Mouse (Mus musculus) layer of hippocampus, postnatal 25 days (tissue): ENCODE data around the gene Plcd1. TPM values are rescaled to one million over a fixed set of nuclear protein-coding genes. Genes with fewer than 3 reads are reported as not detected.
A peak's percentile ranks its signal among the peaks of the same experiment; 100 is the strongest.

ENCODE experiments used
- DNase-seq, 2 experiments: peaks; one replicate each; pipeline ENCODE4 v3.0.0; 2022; ENCODE audit warnings: mixed read lengths in 2 of 2, low spot score in 1 of 2; ENCODE audit errors: extremely low spot score in 1 of 2
- total RNA-seq, 2 experiments: library from RNA; stranded (reverse); gene quantifications; 2 replicates each; pipeline ENCODE4 v1.2.3; 2021

Plcd1 gene
- total RNA-seq, 2 experiments from 2014 or later = 7.8 to 11.4 TPM

DNA sequence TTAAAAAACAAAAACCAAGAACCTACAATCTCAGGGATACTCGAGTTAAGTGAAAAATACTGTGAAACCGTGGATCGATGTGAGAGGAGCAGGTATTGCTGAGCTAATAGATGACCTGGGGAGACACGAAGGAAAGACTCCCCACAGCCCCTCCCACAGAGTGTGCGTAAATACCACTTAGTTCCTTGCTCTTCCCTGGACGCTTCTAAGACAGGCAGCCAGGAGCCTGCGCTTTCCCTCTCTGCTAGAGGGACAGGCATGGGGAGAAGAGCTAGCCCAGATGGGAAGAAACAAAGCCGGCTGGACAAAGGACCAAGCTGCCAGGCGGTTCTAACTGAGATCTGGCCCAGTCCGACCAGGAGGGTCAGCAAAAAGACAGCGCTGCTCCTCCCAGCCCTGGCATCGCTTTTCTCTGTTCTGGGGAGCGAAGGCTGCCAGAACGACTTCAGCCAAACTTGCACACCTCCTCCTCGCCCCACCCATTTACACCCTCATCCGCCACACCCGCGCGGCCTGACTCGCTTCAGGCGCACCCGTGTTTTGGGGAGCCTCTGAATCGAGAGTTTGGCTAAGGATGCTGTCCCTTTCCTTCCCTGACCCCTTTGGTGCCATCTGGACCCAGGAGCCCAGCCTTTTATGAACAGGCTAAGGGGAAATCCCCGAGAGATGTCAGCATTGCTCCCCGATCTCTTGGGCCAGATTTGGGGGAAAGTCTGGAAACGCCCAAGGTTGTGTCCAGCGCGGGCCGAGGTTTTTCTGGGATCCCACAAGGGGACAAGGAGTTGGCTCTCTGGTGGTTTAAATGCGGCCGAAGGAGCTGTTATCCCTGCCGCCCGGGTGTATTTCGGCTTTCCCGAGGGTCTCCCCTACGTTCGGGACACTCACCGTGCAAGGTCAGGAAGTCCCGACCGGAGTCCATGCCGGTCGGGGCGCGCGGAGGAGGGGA lies 556 bp downstream of the Plcd1 start:
- DNase-seq = no peak

DNA sequence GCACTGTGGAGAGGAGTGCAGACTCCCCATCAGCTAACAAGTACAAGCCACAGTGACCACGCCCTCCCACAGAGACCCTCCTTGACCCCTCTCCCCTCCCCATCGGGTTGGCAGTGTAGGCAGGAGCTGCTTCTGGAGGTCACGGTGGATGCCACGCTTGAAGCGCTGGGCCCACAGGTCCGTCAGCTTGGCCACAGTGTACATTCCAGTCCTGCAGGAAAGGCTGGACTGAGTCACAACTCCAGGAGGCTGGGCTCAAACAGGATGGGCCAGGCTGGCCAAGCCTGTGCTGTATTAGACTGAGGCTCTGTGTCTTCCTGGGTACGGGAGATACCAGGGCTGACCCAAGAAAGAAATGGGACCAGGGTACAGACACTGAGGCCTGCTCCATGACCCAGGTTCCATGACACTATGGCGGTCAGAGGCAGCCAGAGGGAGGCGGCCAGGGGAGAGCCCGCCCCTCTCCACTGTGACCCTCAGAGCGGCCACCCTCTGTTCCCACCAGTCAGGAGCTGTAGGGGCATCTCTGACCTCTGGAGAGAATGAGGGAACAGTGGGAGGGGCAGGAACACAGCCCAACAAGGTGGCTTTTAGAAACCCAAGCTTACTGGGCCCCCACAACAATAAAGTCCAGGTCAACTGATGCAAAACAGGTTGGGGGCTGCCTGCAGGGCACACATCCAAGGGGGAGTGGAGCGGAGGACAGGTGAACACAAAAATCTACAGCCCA lies 1.6 kb downstream of the Plcd1 start:
- no peak for DNase-seq

DNA sequence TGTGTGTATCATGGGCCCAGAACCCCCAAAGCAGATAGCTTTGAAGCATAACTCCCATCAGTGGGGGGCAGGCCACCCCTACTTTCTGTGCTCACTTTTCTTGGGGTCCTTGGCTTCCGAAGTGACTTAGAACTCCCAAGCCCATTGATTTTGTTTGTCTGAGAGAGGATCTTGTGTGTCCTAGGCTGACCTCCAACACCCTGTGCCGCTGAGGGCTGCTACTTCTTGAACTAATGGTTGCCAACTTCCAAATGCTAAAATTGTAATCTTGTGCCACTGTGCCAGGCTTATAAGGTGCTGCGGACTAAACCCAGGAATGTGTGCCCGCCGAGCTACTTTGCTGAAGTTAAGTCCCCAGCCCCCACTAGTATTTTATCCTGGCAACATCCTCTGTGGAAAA lies 2.8 kb downstream of the Plcd1 start:
- no peak for DNase-seq

DNA sequence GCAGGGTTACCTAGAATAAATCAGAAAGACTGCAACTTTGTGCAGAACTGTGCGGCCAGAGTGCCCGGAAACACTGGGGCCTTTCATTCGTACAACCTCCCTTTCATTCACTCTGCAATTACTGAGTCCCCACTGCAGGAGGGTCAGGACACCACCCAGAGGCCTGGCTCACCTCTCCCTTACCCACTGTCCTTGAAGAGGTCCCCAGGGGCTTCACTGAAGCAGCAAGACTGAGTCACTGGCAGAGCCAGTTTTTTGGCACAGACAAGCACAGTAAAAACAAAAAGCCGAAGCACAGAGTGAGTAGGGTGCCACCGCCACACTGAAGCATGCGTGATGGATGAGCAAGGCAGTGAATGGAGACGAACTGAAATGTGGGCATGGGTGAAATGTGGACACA lies 3.9 kb downstream of the Plcd1 start:
- no peak for DNase-seq

DNA sequence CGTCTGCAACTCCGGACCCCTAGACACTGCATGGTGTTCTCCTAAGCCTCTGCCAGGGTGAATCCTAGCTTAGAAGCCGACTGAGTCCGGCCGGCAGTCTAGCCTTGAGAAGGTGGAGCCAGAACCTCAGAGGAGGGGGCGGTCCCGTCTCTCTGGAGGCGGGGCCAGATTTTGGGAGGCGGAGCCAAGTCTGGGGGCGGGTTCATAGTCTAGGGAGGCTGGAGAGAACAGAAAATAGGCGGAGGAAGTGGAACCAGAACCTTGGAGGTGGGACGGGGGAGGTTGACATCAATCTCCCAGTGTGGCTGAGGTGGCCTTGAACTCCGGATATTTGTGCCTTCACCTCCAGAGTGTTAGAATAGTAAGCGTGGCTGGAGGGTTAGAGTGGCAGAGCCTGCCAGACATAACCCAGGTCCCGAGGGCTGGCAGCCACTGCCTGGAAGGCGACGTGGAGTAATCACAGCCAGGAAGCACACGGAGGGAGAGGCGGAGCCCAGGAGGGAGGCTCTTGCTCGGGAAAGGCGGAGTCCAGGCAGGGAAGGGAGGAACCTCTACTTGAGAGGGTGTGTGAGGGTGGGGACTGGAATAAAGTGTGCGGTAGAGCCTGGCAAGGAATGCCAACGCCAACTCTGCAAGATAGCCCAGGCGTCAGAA lies 5.0 kb downstream of the Plcd1 start:
- DNase-seq = peak; percentile 47 to 61

DNA sequence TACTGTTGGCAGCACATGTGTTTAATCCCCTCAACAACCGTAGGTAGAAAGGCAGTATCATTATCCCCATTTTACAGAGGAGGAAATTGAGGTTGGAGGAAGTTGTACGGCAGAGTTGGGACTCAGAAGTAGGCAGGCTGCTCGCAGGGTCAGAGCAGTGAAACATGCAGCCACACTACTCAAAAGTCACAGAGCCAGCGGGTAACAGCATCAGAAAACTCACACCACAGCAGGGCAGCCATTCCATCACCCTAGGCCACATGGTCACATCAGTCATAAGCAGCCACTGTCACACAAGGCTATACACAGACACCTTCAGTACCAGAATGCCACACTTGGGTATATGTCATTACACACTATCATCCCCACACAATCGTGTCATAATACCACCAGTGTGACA lies 6.0 kb downstream of the Plcd1 start:
- no peak for DNase-seq

DNA sequence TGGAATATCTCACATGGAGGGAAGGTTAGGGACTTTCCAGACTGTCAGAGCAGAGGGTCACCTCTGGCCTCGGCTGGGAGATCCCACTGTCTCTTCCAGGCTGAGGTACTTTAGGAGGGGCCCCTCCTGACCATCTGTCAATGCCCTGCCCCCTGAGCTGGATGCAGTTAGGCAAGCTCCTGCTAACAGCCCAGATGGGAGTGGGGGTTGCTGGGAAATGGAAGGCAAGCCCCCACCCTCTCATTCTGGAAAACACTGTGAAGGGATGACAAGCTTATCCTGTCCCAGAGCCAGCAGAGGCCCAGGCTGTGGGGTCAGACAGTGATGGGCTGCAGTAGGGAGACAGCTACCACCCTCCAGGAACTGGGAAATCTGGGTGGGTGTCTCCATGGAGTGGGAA lies 6.9 kb downstream of the Plcd1 start:
- DNase-seq = no peak

DNA sequence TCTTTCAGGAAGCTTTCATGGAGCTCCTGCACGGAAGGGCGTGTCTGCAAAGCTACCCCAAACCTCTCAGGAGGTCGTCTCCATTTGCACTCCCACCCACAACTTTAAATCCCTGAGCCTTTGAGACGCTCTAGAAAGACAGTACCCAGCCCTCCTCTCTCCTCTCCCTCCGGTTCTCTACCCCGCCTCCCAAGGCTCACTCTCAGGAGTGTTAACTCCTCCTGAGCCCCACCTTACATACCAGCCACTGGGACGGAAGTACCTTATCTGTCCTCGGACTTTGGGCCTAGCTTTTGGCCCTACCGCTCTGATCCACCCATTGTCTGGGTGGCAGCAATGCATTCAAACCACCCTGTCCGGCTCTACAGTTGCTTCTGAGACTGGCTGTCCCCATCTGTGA lies 9.3 kb downstream of the Plcd1 start:
- DNase-seq = no peak

DNA sequence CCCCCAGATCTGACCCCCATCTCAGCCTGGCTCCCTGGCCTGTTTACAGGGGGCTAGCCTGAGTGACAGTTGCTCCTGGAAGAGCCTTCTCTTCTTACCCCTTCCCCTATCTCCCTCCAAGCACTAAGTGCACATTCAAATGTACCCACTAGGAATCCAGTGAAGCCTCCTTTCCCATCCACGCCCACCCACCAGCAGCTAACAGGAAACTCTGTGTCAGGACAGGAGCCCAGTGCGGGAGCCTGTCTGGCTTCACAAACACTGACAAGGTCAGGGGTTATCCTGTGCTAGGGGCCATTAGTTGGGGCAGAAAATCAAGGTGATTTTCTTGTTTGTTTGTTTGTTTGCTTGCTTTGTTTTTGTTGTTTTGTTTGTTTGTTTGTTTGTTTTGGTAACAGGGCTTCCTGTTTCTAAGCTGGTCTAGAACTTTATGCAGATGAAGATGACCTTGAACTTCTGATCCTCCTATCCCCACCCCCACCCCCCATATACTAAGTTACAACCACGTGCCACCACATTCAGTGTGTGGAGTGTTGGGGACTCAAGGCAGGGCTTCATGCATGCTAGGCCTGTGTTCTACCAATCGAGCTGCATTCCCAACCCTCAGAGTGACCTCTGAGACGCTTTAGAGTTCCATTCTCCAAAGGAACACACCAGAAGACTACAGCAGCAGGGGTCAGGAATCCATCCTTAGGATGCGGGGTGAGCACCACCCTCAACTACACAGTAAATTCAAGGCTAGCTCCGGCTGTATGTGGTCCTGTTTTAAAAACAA lies 10.5 kb downstream of the Plcd1 start:
- DNase-seq = no peak

DNA sequence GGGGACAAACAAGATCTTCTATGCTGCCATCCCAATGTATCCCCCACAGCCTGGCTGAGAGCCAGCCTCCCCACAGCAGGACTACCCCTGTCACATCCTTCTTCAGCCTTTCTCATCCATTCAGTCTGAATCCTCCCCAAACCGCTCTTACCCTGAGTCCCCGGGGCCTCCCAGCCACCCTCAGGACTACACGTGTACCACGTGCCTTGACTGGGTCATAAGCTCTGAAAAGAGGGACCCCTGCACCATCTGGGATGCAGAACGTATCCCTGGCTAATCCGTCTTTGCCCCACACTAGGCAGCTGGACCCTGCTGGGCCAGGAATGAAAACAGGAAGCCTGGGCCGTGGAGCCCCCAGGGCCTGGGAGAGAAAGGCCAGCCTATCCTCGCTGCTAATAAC lies 11.3 kb downstream of the Plcd1 start:
- DNase-seq = no peak

DNA sequence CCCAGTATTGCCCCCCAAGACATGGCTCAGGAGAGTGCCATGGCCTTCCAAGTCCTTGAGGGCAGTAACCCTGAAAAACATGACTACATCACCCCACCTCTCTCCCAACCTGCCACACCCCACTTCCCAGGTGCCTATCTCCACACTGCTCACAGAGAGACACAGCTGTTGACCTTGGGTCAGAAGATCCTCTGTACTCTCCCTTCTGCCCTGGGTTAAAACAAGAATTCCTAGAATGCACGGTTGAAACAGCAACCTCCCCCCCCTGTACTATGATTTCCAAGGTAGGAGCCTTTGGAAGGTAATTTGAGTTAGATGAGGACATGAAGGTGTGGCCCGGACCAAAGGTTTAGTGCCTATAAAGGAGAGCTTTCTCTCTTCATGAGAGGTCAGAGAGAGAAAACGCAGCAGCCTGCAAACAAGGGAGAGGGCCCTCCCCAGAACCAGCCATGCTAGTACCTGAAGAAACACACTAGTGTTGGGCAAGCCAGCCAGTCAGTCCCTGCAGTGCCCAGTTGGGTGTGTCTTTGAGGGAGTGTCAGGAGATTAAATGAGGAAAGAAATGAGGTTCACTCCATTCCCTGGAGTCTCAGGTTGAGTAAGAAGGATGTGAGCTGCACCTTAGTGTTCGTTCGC lies 13.1 kb downstream of the Plcd1 start:
- DNase-seq = no peak

DNA sequence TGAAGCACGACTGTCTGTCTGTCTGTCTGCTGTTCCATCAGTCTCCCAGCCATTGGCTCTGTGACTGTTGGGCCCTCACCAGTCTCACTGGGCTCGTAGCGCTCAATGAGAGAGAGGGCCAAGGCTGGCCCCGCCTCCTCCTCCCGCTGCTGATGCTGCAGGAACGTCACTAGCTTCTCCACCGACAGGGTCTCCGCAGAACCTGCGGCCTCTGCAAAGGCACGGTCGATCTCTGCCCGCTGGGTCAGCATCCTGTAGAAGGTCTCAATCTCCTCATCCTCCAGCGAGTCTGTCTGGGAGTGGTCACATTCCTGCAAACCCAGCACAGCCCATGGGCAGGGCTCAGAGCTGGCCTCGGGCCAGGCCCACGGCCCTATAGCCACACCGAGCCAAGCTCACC lies 17.6 kb downstream of the Plcd1 start:
- no peak for DNase-seq

DNA sequence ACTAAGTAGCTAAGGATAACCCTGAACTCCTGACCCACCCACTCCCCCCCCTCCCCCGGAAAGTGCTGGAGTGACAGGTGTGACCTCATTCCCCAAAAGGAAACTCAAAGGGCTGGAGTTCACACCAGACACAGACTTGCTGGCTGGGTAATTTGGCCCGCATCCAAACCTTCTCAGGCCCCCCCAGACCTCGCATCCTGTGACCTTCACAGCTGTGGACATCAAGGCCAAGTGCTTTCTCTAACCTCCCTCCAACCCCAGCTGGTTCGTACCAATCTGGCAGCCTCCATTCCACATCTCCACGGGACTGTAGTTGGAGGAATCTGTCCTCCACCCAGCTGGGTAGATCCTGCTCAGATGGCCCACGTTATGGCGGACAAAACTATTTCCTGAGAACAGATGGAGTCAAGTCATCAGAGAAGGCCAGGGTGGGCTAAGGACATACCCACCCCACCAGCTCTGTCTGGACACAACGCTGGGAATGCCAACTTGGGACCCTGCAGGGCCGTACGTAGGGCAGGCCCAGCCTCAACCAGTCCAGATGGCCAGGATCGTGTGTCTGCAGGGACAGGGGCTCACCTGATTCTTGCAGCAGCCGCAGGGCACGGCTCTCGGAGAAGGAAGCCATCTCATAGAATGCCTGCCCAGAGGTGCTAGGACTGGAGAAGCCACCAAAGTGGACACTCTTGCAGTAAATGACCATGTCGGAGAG lies 20.0 kb downstream of the Plcd1 start:
- no peak for DNase-seq

DNA sequence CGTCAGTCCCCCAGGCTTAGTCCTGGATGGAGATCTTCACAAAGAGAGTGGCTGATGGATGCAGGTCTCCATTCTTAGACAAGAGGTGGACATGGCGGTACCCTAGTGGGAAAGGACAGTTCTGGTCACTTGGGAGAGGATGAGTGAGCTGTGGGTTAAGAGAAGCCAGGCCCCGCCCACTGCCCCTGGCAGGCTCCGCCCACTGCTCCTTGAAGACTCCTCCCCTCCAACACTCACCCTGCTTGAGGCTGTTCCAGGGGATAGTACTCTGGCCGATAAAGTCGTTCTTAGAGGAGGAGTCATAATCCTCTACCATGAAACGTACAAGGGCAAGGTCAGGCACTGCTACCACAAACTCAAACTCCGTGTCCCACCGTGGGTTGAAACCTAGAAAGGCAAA lies 21.5 kb downstream of the Plcd1 start:
- DNase-seq = no peak

DNA sequence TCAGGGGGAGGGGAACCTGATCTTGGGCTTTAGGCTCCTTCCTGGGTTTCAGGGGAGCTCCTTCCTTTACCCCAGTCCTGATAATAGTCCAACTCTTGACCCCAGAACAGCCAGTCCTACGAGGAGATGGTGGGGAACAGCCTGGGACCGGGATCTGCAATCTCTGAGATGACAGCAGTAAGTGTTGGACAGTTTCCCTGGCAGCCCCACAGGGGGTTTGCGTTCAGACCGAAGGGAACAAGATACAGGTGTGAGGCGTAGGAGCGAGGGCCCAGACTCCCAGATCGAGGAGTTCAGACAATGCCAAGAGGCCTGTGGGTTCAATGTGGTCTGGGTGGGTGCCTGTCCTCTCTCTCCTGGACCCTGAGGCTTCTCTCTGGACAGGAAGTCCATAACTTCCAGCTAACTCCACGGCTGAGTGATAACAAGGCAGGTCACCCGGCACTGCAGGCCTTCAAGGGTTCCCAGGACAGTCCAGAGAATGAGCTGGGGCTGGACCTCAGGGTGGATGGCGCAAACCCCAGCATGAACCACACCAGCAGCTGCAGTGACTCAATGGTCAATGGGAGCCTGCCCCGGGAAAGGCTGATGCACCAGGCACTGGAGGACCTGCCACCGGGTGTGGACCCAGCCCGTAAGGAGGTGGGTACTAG lies 23.0 kb downstream of the Plcd1 start:
- no peak for DNase-seq

DNA sequence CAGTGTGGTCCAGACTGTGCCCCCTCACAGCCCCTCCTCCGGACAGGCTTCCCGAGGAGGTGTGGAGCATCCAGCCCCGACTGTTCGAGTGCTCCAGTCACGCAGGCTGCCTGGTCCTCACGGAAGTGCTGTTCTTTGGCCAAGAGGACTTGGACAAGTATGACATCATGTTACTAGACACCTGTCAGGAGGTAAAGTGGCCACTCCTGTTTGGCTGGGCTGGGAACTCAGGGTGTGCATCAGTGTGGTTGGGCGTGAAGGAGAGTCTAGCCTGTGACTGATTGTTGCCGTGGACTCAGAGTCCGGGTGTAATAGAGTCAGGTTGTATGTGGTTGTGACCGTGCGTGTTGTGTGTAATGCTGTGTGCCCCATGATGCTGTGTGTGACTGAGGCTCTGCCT lies 25.0 kb downstream of the Plcd1 start:
- DNase-seq = no peak

DNA sequence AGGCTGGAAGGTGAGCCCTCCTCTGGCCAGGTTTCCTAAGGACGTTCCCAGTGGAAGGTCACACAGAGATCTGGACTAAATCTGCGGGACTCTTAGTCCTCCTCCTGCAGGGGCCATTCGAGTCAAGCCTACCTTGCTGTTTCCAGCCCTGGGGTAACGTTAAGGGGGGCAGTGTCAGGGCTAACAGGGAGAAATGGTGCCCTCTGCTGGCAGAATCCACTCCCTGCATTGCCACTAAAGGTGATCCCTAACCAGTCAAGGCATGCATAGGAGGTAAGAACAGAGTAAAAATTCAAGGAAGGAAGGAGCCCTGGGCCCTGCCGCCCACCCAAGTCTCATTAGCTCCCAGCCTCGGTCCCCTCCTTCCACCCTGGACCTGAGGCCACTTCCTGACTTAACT lies 25.7 kb downstream of the Plcd1 start:
- peak; percentile 74 to 92 for DNase-seq

DNA sequence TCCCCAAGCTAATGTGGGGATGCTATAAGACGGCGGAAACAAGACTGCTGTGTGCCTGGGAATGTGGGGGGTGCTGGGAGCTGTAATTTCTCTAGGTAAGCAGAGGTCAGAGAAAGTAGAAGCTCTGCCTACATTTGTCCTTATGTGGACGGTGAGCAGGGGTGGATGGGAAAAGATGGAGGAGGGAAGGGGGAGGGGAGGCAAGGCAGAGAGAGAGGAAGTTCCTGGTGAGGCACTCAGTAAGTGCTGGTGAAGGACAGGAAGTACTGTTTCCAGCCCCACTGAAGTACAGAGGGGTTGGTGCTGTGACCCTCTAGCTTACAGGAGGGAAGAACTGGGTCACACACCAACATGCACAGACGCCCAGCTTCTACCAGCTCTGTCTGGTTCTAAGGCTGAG lies 29.0 kb downstream of the Plcd1 start:
- no peak for DNase-seq
